ENCODE assay signal across 31 mouse cellular contexts in the genomic region with DNA sequence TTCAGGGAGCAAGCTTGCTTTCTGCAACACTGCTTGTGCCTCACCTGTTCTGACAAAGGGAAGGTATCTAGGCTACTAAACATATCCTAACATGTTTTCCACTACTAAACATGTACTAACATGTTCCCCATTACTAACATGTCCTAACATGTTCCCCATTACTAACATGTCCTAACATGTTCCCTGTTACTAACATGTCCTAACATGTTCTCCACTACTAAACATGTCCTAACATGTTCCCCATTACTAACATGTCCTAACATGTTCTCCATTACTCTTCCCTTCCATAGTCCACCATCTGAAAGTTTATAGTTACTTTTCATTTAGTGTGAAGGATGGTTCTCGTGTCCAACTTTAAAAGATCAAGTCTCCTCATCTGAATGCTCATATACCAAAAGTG.
"Had no signal": no experiment of that assay in that cellular context is flagged by ENCODE, and none has a peak within 500 bp of the region (broad histone marks: within the 10 kb centered on the region; RNA-seq: fewer than 3 reads in every experiment).

No protein-coding gene starts in this region.

- H3K9me3 ChIP-seq: heart, embryonic 12.5 days; heart, embryonic 13.5 days; heart, embryonic 15.5 days; hindbrain, embryonic 10.5 days; hindbrain, embryonic 12.5 days; hindbrain, embryonic 13.5 days; hindbrain, embryonic 15.5 days; intestine, embryonic 15.5 days; kidney, embryonic 15.5 days had no signal

- H3K4me3 ChIP-seq: heart, embryonic 12.5 days; heart, embryonic 13.5 days; heart, embryonic 15.5 days; hindbrain, embryonic 10.5 days; hindbrain, embryonic 12.5 days; hindbrain, embryonic 13.5 days; hindbrain, embryonic 15.5 days; intestine, embryonic 15.5 days; kidney, embryonic 15.5 days; layer of hippocampus, adult 2 months; left cerebral cortex, adult 2 months had no signal

- H3K36me3 ChIP-seq: heart, embryonic 12.5 days; heart, embryonic 13.5 days; heart, embryonic 15.5 days; hindbrain, embryonic 10.5 days; hindbrain, embryonic 12.5 days; hindbrain, embryonic 13.5 days; hindbrain, embryonic 15.5 days; intestine, embryonic 15.5 days; kidney, embryonic 15.5 days had no signal

- H3K9ac ChIP-seq: heart, embryonic 12.5 days; heart, embryonic 13.5 days; heart, embryonic 15.5 days; hindbrain, embryonic 12.5 days; hindbrain, embryonic 13.5 days; hindbrain, embryonic 14.5 days; hindbrain, embryonic 15.5 days; intestine, embryonic 15.5 days; kidney, embryonic 15.5 days had no signal

- H3K27ac ChIP-seq: heart, embryonic 13.5 days; heart, embryonic 15.5 days; hindbrain, embryonic 10.5 days; hindbrain, embryonic 12.5 days; hindbrain, embryonic 13.5 days; hindbrain, embryonic 14.5 days; hindbrain, embryonic 15.5 days; hindbrain, postnatal 0 days; intestine, embryonic 15.5 days; kidney, embryonic 15.5 days; kidney, postnatal 0 days; layer of hippocampus, adult 2 months; left cerebral cortex, adult 2 months had no signal

- H3K4me1 ChIP-seq: heart, embryonic 12.5 days; heart, embryonic 15.5 days; hindbrain, embryonic 12.5 days; intestine, embryonic 15.5 days; kidney, embryonic 15.5 days had no signal

- DNase-seq: heart, postnatal 10 days; heart, postnatal 14 days; heart, postnatal 36 days; heart, postnatal 4 days; kidney, adult 11 months; kidney, adult 18-20 months; kidney, adult 2 months; kidney, adult 8-10 months; kidney, adult 9 months; kidney, postnatal 10 days; kidney, postnatal 14 days; kidney, postnatal 25 days; kidney, postnatal 36 days; kidney, postnatal 4 days; layer of hippocampus, adult 9-11 months; layer of hippocampus, postnatal 36 days had no signal

- H3K27me3 ChIP-seq: heart, embryonic 12.5 days; heart, embryonic 13.5 days; heart, embryonic 15.5 days; hindbrain, embryonic 12.5 days; hindbrain, embryonic 13.5 days; hindbrain, embryonic 15.5 days; intestine, embryonic 15.5 days; kidney, embryonic 15.5 days had no signal

- H3K4me2 ChIP-seq: heart, embryonic 11.5 days; heart, embryonic 12.5 days; heart, embryonic 13.5 days; heart, embryonic 15.5 days; hindbrain, embryonic 12.5 days; hindbrain, embryonic 13.5 days; hindbrain, embryonic 14.5 days; hindbrain, embryonic 15.5 days; intestine, embryonic 15.5 days; kidney, embryonic 15.5 days had no signal
